Mouse (Mus musculus) heart, postnatal 0 days (tissue): ENCODE measurements around the gene Prr36.

ENCODE experiments used
- CTCF ChIP-seq: IDR thresholded peaks from 2 replicates; pipeline ENCODE4 v1.5.1; 2016; ENCODE audit warnings: antibody characterized with exemption, control low read depth, low read depth
- EP300 ChIP-seq: IDR thresholded peaks from 2 replicates; pipeline ENCODE4 v1.6.1; 2016; ENCODE audit warnings: antibody characterized with exemption, low read depth

- no peak for TF ChIP-seq CTCF
- no peak for TF ChIP-seq EP300
Measured at GRCm38 (mm10) chr8:4258678-4259077, 41.4 kb upstream of the Prr36 start.
